Mouse (Mus musculus) C2C12 (cell line): Measurements from ENCODE around the gene Trim28.

Source experiments
- CEBPB ChIP-seq: IDR thresholded peaks from one replicate; pipeline ENCODE4 v1.6.1; 2011; ENCODE audit warnings: low read depth, mild to moderate bottlenecking, control low read depth, moderate library complexity
- CTCF ChIP-seq: IDR thresholded peaks from one replicate; pipeline ENCODE4 v1.5.1; 2011; ENCODE audit not compliant: control insufficient read depth, insufficient read depth, insufficient read length
- FOSL1 ChIP-seq: IDR thresholded peaks from one replicate; pipeline ENCODE4 v1.8.0; 2011; ENCODE audit warnings: mild to moderate bottlenecking, low read length; ENCODE audit not compliant: poor library complexity, insufficient read depth, severe bottlenecking
- MAX ChIP-seq: IDR thresholded peaks from one replicate; pipeline ENCODE4 v1.6.1; 2011; ENCODE audit warnings: mild to moderate bottlenecking, control low read depth
- MYOD1 ChIP-seq: IDR thresholded peaks from one replicate; pipeline ENCODE4 v1.6.1; 2011; ENCODE audit warnings: low read depth; ENCODE audit not compliant: control insufficient read depth, insufficient read length
- MYOG ChIP-seq: IDR thresholded peaks from one replicate; pipeline ENCODE4 v1.6.1; 2011; ENCODE audit not compliant: control insufficient read depth, insufficient read length; ENCODE audit errors: extremely low read depth
- USF1 ChIP-seq: IDR thresholded peaks from one replicate; pipeline ENCODE4 v1.6.1; 2011; ENCODE audit warnings: low read depth, mild to moderate bottlenecking, control low read depth, moderate library complexity

DNA sequence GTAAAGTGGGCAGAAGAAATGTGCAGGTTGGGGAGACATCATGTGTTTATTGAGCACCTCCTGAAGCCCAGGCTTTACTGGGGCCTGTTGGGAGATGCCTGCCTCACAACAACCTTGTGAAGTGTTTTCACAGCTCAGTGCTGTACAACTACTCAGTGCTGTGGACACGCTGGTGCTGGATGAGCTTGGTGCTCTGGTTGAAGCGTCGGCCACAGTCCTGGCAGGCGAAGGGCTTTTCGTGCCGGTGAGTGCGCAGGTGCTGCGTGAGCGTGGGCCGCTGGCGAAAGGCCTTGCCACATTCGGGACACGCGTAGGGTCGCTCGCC is 44.2 kb downstream of the Trim28 start:
- TF ChIP-seq CTCF = no peak
- no peak for TF ChIP-seq USF1
- TF ChIP-seq MAX = no peak
- no peak for TF ChIP-seq CEBPB
- no peak for TF ChIP-seq MYOD1
- TF ChIP-seq MYOG = no peak
- TF ChIP-seq FOSL1 = no peak
